Mouse (Mus musculus): Measurements from ENCODE around the gene Nr0b2.

DNA sequence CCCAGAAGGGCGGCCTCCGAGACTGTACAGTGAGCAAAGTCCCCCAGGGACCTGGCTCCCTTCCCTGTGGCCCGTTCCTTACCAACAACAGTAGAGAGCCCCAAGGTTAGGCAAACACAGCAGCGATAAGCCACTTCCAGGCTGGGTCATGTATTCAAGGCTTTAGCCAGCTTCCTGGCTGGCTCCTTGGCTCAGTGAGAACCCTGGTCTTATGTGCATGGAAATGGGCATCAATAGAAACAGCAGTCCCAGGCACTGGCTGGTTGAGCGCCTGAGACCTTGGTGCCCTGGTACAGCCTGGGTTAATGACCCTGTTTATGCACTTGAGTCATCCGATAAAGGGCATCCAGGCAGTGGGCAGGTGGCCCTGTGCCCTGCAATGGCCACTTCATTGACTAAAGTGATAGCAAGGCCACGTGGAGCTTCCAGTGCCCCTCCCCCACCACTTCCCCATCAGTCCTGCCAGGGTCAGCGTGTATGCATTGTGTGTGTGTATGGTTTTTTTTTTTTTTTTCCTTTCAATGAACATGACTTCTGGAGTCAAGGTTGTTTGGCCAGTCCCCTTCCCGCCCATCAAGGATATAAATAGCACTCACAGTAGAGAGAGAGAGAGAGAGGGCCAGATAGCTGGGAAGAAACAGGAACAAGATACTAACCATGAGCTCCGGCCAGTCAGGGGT is at the start of gene Nr0b2:
- TF ChIP-seq CTCF (IDR thresholded peaks at IDR 0.05; ENCODE audit: low read depth) (no peak), EP300 (IDR thresholded peaks at IDR 0.05; ENCODE audit: low read depth) (no peak)
